ENCODE assay signal across 9 mouse cellular contexts in the genomic region with DNA sequence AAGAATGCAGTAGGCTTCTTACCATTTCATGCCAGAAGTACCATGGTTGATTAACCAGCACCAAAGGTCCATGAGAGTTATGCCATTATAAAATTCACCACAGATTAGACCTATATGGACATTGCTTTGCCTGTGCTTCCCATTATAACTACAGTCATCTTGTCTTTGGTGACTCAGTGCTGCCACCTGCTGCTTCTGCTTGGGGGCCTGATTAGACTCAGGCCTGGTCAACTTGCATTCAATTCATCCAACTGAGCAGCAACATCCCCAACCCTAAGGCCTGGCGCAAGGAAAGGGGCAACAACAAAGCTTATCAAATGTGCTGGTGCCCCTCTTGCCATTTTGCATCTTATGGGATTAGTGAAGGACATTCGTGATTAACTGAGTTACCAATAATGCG. TPM values are rescaled to one million over a fixed set of nuclear protein-coding genes. Genes with fewer than 3 reads are reported as not detected.
DNase-seq lines count a peak whose midpoint lies in the region; ATAC-seq and TF ChIP-seq lines count a peak whose summit lies in the region.
"Had no signal": no experiment of that assay in that cellular context is flagged by ENCODE, and none has a peak within 500 bp of the region (broad histone marks: within the 10 kb centered on the region; RNA-seq: fewer than 3 reads in every experiment).

No protein-coding gene starts in this region.

- ATAC-seq in kidney, embryonic 14.5 days (ENCODE audit: low FRiP score, low TSS enrichment): no peak; the same call in 1 of the 2 replicates
- 0 out of 2 replicates have a peak, but pooled peaks have one; percentile 53 for ATAC-seq in embryonic facial prominence, embryonic 14.5 days (ENCODE audit: low read depth)
- no peak for ATAC-seq in hindbrain, postnatal 0 days
- peak; percentile 63; the same call in 1 of the 2 replicates for ATAC-seq in neutrophil, adult 5-6 weeks (ENCODE audit: extremely low read depth, insufficient number of reproducible peaks, low FRiP score, poor library complexity, severe bottlenecking)

- WGBS in kidney, embryonic 14.5 days: 96% methylated on average over 3 of the region's 3 CpGs
- WGBS in embryonic facial prominence, embryonic 14.5 days: 87% methylated on average over 3 of the region's 3 CpGs
- 86% methylated on average over 3 of the region's 3 CpGs for WGBS in hindbrain, postnatal 0 days
- 97% methylated on average over 3 of the region's 3 CpGs for WGBS in thymus, adult 2 months

- no peaks in the 10 kb centered on the region for H3K27me3 ChIP-seq in kidney, embryonic 14.5 days (ENCODE audit: control insufficient read depth, insufficient read depth, low read length)
- H3K27me3 ChIP-seq in embryonic facial prominence, embryonic 14.5 days (replicated peaks; ENCODE audit: control insufficient read depth, insufficient read depth, low read length): no peaks in the 10 kb centered on the region
- H3K27me3 ChIP-seq in hindbrain, postnatal 0 days (ENCODE audit: insufficient read depth, low read length): no peaks in the 10 kb centered on the region
- no peaks in the 10 kb centered on the region for H3K27me3 ChIP-seq in thymus, adult 2 months (ENCODE audit: control insufficient read depth, insufficient read depth, low read length)
- H3K27me3 ChIP-seq: embryonic facial prominence, embryonic 13.5 days had no signal

- H3K36me3 ChIP-seq in kidney, embryonic 14.5 days (ENCODE audit: control insufficient read depth, insufficient read depth, low read length): peaks cover 12% of the 10 kb centered on the region; the same call in 1 of the 2 replicates
- peaks cover 29% of the 10 kb centered on the region for H3K36me3 ChIP-seq in embryonic facial prominence, embryonic 14.5 days (ENCODE audit: control insufficient read depth, insufficient read depth, low read length)
- H3K36me3 ChIP-seq in hindbrain, postnatal 0 days (ENCODE audit: insufficient read depth, low read length): peaks cover 3% of the 10 kb centered on the region; the same call in 1 of the 2 replicates
- 0 out of 2 replicates have a peak, but pooled peaks cover 4% of the 10 kb centered on the region for H3K36me3 ChIP-seq in thymus, adult 2 months (ENCODE audit: control insufficient read depth, insufficient read depth, low read length)

- intact Hi-C loops in left cerebral cortex, postnatal 10 days (cut with DNase I): loop anchor here (10.0 kb wide), 1 partner anchor 318 kb away; no protein-coding TSS in a partner anchor

- peak; percentile 79 for DNase-seq in kidney, adult 11 months
- peak; percentile 38 to 73 for DNase-seq in adrenal gland, postnatal 4 days (ENCODE audit: low spot score in 2 of 2)
- peak; percentile 32 for DNase-seq in embryonic facial prominence, embryonic 14.5 days (ENCODE audit: low spot score)
- DNase-seq in hindbrain, postnatal 0 days (ENCODE audit: low spot score): peak; percentile 73
- peak; percentile 35 to 75 for DNase-seq in left cerebral cortex, postnatal 10 days (ENCODE audit: extremely low spot score in 1 of 2, low spot score in 2 of 2)
- DNase-seq in thymus, adult 2 months: peak; percentile 60

- H3K9me3 ChIP-seq in kidney, embryonic 14.5 days (ENCODE audit: control insufficient read depth, low read length): no peaks in the 10 kb centered on the region
- H3K9me3 ChIP-seq in embryonic facial prominence, embryonic 14.5 days (ENCODE audit: control insufficient read depth, low read length): no peaks in the 10 kb centered on the region
- H3K9me3 ChIP-seq in hindbrain, postnatal 0 days (ENCODE audit: low read length): no peaks in the 10 kb centered on the region
- H3K9me3 ChIP-seq: embryonic facial prominence, embryonic 13.5 days had no signal

- H3K9ac ChIP-seq in kidney, embryonic 14.5 days (ENCODE audit: low read depth, low read length): no peak overlapping the region
- no peak overlapping the region for H3K9ac ChIP-seq in embryonic facial prominence, embryonic 14.5 days (ENCODE audit: low read depth, low read length)
- no peak overlapping the region for H3K9ac ChIP-seq in hindbrain, postnatal 0 days (replicated peaks; ENCODE audit: low read length)
- H3K9ac ChIP-seq: embryonic facial prominence, embryonic 13.5 days had no signal

- no peak overlapping the region for H3K4me3 ChIP-seq in kidney, embryonic 14.5 days (ENCODE audit: low read length)
- H3K4me3 ChIP-seq in embryonic facial prominence, embryonic 14.5 days (ENCODE audit: low read depth, low read length): no peak overlapping the region
- no peak overlapping the region for H3K4me3 ChIP-seq in hindbrain, postnatal 0 days (ENCODE audit: low read length)
- no peak overlapping the region for H3K4me3 ChIP-seq in thymus, adult 2 months (ENCODE audit: control insufficient read depth, insufficient read depth, low read length)
- H3K4me3 ChIP-seq: embryonic facial prominence, embryonic 13.5 days had no signal

- H3K4me1 ChIP-seq in kidney, embryonic 14.5 days (ENCODE audit: control insufficient read depth, insufficient read depth, low read length): no peaks in the 10 kb centered on the region
- H3K4me1 ChIP-seq in embryonic facial prominence, embryonic 14.5 days (ENCODE audit: control insufficient read depth, insufficient read depth, low read length): no peaks in the 10 kb centered on the region
- no peaks in the 10 kb centered on the region for H3K4me1 ChIP-seq in hindbrain, postnatal 0 days (ENCODE audit: insufficient read depth, low read length)
- 0 out of 2 replicates have a peak, but pooled peaks cover 2% of the 10 kb centered on the region for H3K4me1 ChIP-seq in thymus, adult 2 months (replicated peaks; ENCODE audit: control insufficient read depth, insufficient read depth, low read length)
- H3K4me1 ChIP-seq: embryonic facial prominence, embryonic 13.5 days had no signal

- TF ChIP-seq POLR2A in thymus, adult 2 months (IDR thresholded peaks at IDR 0.05; ENCODE audit: control insufficient read depth, extremely low read depth, insufficient read depth, low read length, poor library complexity): no peak

- no peak overlapping the region for H3K4me2 ChIP-seq in kidney, embryonic 14.5 days (replicated peaks; ENCODE audit: low read depth, low read length)
- no peak overlapping the region for H3K4me2 ChIP-seq in embryonic facial prominence, embryonic 14.5 days (ENCODE audit: low read depth, low read length)
- H3K4me2 ChIP-seq in hindbrain, postnatal 0 days (ENCODE audit: low read depth, low read length): no peak overlapping the region
- H3K4me2 ChIP-seq: embryonic facial prominence, embryonic 13.5 days had no signal

- TF ChIP-seq CTCF in hindbrain, postnatal 0 days (IDR thresholded peaks at IDR 0.05; ENCODE audit: low read depth): peak; percentile 88
- TF ChIP-seq CTCF in thymus, adult 2 months (IDR thresholded peaks at IDR 0.05; ENCODE audit: borderline replicate concordance, control insufficient read depth, extremely low read depth, insufficient read depth, low read length, poor library complexity): peak; percentile 68; the same call in 1 of the 2 replicates

- H3K27ac ChIP-seq in kidney, embryonic 14.5 days (ENCODE audit: low read depth, low read length): no peak overlapping the region
- no peak overlapping the region for H3K27ac ChIP-seq in embryonic facial prominence, embryonic 14.5 days (replicated peaks; ENCODE audit: low read depth, low read length)
- H3K27ac ChIP-seq in hindbrain, postnatal 0 days: no peak overlapping the region
- H3K27ac ChIP-seq in thymus, adult 2 months (ENCODE audit: control insufficient read depth, insufficient read depth, low read length): no peak overlapping the region
- H3K27ac ChIP-seq: embryonic facial prominence, embryonic 13.5 days had no signal

RNA-seq across cellular contexts. Expression of a gene that starts 19.3 kb away (rescaled TPM):
- 23.3 and 24.8 TPM in 2 replicates for polyA plus RNA-seq in kidney, embryonic 14.5 days (2014; fragmentation: Nextera tagmentation; extraction: Ambion mirVana)
- total RNA-seq in adrenal gland, postnatal 4 days (2021): 10 to 100 TPM; 15.5 to 17.0 TPM
- polyA plus RNA-seq in embryonic facial prominence, embryonic 14.5 days (2014; fragmentation: Nextera tagmentation; extraction: Ambion mirVana): 16.3 and 19.3 TPM in 2 replicates
- 15.0 and 15.5 TPM in 2 replicates for total RNA-seq in hindbrain, postnatal 0 days (2014; rRNA removed)
- polyA plus RNA-seq in hindbrain, postnatal 0 days (2015; fragmentation: Nextera tagmentation; extraction: Ambion mirVana): 21.0 and 21.2 TPM in 2 replicates
- 10 to 100 TPM; 21.9 to 22.7 TPM for total RNA-seq in left cerebral cortex, postnatal 10 days (2021)
- total RNA-seq in neutrophil, adult 5-6 weeks (2017): 26.1 and 27.6 TPM in 2 replicates
- polyA plus RNA-seq in thymus, adult 2 months (2012; rRNA removed): 10.3 and 11.1 TPM in 2 replicates

RNA-seq across cellular contexts. Expression of a gene that starts 28.3 kb away (rescaled TPM):
- polyA plus RNA-seq in kidney, embryonic 14.5 days (2014; fragmentation: Nextera tagmentation; extraction: Ambion mirVana): not detected in 2 replicates
- total RNA-seq in adrenal gland, postnatal 4 days (2021): 1,000 to 10,000 TPM in 1 of 2 experiments, 1 to 10 TPM in 1; 1.1 to 5,957 TPM
- polyA plus RNA-seq in embryonic facial prominence, embryonic 14.5 days (2014; fragmentation: Nextera tagmentation; extraction: Ambion mirVana): not detected in 2 replicates
- not detected in 2 replicates for total RNA-seq in hindbrain, postnatal 0 days (2014; rRNA removed)
- polyA plus RNA-seq in hindbrain, postnatal 0 days (2015; fragmentation: Nextera tagmentation; extraction: Ambion mirVana): not detected in 2 replicates
- not detected for total RNA-seq in left cerebral cortex, postnatal 10 days (2021)
- not detected in 2 replicates for total RNA-seq in neutrophil, adult 5-6 weeks (2017)
- polyA plus RNA-seq in thymus, adult 2 months (2012; rRNA removed): 6.6 and 11.8 TPM in 2 replicates
- polyA plus RNA-seq: embryonic facial prominence, embryonic 13.5 days had no signal

RNA-seq across cellular contexts. Expression of a gene that starts 32.3 kb away (rescaled TPM):
- polyA plus RNA-seq in kidney, embryonic 14.5 days (2014; fragmentation: Nextera tagmentation; extraction: Ambion mirVana): 0.53 and 0.99 TPM in 2 replicates
- 10 to 100 TPM; 22.0 to 23.2 TPM for total RNA-seq in adrenal gland, postnatal 4 days (2021)
- polyA plus RNA-seq in embryonic facial prominence, embryonic 14.5 days (2014; fragmentation: Nextera tagmentation; extraction: Ambion mirVana): 0.38 and 0.60 TPM in 2 replicates
- total RNA-seq in hindbrain, postnatal 0 days (2014; rRNA removed): 2.9 and 3.6 TPM in 2 replicates
- 2.2 and 2.8 TPM in 2 replicates for polyA plus RNA-seq in hindbrain, postnatal 0 days (2015; fragmentation: Nextera tagmentation; extraction: Ambion mirVana)
- 1 to 10 TPM; 1.9 to 2.2 TPM for total RNA-seq in left cerebral cortex, postnatal 10 days (2021)
- total RNA-seq in neutrophil, adult 5-6 weeks (2017): 0.74 TPM in 1 of 2 replicates, not detected in the other
- polyA plus RNA-seq in thymus, adult 2 months (2012; rRNA removed): 10.4 and 10.7 TPM in 2 replicates

Comparison
In these comparisons a context has a peak if more than half of its experiments do, and no peak if none do; other contexts are left out.
1. ATAC-seq: peak in embryonic facial prominence, embryonic 14.5 days (single experiment) and neutrophil, adult 5-6 weeks (single experiment); none in kidney, embryonic 14.5 days (single experiment) and hindbrain, postnatal 0 days (single experiment).
2. Peak in every context shown above with its lines, with median percentiles within 50 percentile points of each other: DNase-seq.